Mouse (Mus musculus): ENCODE results near the gene Gm28553. TPM values are rescaled to one million over a fixed set of nuclear protein-coding genes. Genes with fewer than 3 reads are reported as not detected.
"Not testable (repeated sequence)": the region's sequence is repeated elsewhere in the genome, so short reads cannot be mapped to it uniquely, and the experiment has no call there.

Gene Gm28553
- not detected in 2 replicates for polyA plus RNA-seq (2012)

DNA sequence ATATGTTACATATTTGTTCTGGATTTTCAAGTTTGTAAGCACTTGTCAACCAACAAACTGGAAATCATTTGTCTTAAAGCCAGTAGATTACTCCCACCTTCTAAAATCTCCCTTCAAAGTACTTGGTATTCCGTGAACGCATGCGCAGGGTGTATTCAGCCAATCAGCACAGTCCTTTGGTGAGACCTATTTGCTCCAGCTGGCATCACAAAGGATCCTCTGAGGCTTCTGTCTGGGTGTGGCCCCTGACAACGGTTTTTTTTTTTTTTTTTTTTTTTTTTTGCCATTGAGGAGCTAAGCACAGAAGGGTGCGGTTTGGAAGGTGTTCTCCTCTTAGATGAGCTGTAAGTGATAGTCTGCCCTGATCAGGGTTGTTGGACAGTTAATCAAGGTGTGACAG, at the start of gene Gm28553:
Gene Gm28553 (plus strand): TSS at position 301 of the 400 bp plus-strand sequence.
- H3K4me3 ChIP-seq (replicated peaks); H3K27me3 ChIP-seq (ENCODE audit: control insufficient read depth); H3K4me1 ChIP-seq (ENCODE audit: control insufficient read depth); H3K36me3 ChIP-seq (ENCODE audit: control insufficient read depth); H3K9me3 ChIP-seq (ENCODE audit: control insufficient read depth, low read length): not testable (repeated sequence)

All from erythroblast, embryonic 14.5 days (primary cell).